Mouse (Mus musculus) olfactory bulb, adult 2 months (tissue): ENCODE data around the gene Aadat.
"Not testable (repeated sequence)": the region's sequence is repeated elsewhere in the genome, so short reads cannot be mapped to it uniquely, and the experiment has no call there.

Source experiments
- CTCF ChIP-seq: fragments of 200-500 bp; IDR thresholded peaks from 2 replicates; pipeline ENCODE4 v1.5.1; 2012; ENCODE audit warnings: low read depth, mild to moderate bottlenecking, low read length, moderate library complexity; ENCODE audit not compliant: insufficient read depth
- POLR2A ChIP-seq: fragments of 200-500 bp; IDR thresholded peaks from 2 replicates; pipeline ENCODE4 v1.6.1; 2012; ENCODE audit warnings: mild to moderate bottlenecking, low read depth, low read length, moderate library complexity; ENCODE audit not compliant: insufficient read depth

DNA sequence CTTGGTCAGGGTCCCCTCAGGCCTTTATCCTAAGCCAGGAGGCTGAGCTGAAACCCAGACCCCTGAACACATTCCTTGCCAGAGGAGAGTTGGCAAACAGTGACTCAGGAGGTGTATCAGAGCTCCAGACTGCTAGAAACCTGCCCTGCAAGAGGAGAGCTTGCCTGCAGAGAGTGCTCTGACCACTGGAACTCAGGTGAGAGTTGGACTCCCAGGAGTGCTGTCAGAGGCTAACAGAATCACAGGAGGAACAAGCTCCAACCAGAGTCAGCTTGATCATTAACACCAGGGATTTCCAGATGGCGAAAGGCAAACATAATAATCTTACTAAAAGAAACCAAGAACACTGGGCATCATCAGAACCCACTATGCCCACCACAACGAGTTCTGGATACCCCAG, 10.7 kb upstream of the Aadat start:
- TF ChIP-seq CTCF, POLR2A: not testable (repeated sequence)
